Mouse (Mus musculus): ENCODE measurements around the gene Hes7.

- TF ChIP-seq CTCF (conservative IDR thresholded peaks at IDR 0.05 in 1 of 2, IDR thresholded peaks at IDR 0.05 in 1 of 2; ENCODE audit: low read depth in 2 of 2, low read length in 2 of 2) (no peak), NRF1 (IDR thresholded peaks at IDR 0.05; ENCODE audit: low read depth, low read length) (no peak), POLR2A (IDR thresholded peaks at IDR 0.05; ENCODE audit: low read depth, low read length) (no peak)
Observed at GRCm38 (mm10) chr11:69078041-69078440, 42.2 kb upstream of the Hes7 start.
